Mouse (Mus musculus): ENCODE results near the gene Dip2a. TPM values are rescaled to one million over a fixed set of nuclear protein-coding genes. Genes with fewer than 3 reads are reported as not detected.
A peak's percentile ranks its signal among the peaks of the same experiment; 100 is the strongest.

Dip2a gene
- polyA plus RNA-seq, 1 experiment: 43.2 TPM

DNA sequence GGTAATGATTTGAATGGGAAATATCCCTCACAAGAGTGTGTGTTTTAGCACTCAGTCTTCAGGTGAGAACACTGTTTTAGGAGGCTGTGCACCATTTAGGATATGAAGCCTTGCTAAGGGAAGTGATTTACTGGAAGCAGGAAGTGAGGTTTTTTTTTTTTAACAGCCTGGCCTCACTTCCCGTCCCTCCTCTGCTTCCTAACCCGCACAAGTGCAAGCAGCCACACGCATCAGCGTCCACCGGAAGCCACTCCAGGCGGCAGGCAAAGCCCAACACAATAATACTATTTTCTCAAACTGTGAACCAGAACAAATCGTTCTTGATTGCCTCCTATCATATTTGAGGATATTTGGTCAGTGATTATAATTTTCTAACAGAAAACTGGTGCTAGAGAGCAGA lies 6.9 kb upstream of the Dip2a start:
- no peak for TF ChIP-seq CTCF (IDR thresholded peaks at IDR 0.05; ENCODE audit: borderline replicate concordance, extremely low read depth, insufficient read depth, insufficient read length)
- TF ChIP-seq POLR2A (IDR thresholded peaks at IDR 0.05; ENCODE audit: borderline replicate concordance, extremely low read depth, insufficient read depth, insufficient read length, poor library complexity, severe bottlenecking): no peak
- DNase-seq (ENCODE audit: low read depth): no peak

DNA sequence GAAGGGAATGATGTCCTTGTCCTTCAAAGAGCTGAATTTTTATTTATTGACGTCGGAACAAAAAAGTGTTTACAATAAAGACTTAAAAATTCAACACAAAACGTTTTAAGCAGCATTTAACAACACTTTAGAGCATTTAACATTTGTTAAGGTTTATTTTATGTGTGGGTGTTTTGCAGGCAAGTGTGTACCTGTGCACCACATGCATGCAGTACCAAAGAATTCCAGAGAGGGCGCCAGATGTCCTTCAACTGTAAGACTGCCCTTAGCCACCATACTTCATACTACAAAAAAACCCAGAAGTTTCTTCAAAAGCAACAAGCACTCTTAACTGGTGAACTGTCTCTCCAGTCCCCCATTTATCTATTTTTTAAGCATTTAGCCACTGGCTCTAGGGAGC lies 1.5 kb upstream of the Dip2a start:
- DNase-seq (ENCODE audit: low read depth): peak; percentile 59
- TF ChIP-seq CTCF (IDR thresholded peaks at IDR 0.05; ENCODE audit: borderline replicate concordance, extremely low read depth, insufficient read depth, insufficient read length) (peak; percentile 54; the same call in 1 of the 2 replicates), POLR2A (IDR thresholded peaks at IDR 0.05; ENCODE audit: borderline replicate concordance, extremely low read depth, insufficient read depth, insufficient read length, poor library complexity, severe bottlenecking) (no peak)

DNA sequence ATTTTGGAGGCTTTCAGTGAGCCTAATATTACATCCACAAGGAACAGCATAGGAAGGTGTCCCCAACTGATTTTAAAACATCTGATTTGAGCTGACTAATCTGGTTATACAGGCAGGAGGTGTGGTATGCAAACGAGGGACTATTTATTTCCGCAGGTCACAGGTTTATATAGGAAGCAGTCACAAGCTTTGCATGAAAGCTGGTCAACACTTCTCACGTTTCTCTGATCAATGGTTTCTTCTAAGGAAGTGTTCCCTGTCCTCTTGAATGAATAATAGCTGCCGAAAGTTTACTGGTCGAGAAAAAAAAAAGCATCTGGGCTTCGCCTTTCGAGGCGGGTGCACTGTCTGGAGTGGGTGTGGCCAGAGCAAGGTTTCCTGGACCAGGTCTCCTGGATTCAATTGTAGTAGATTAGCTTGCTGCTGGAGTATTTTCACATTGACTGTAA lies 976 bp upstream of the Dip2a start:
- no peak for DNase-seq (ENCODE audit: low read depth)
- TF ChIP-seq CTCF (IDR thresholded peaks at IDR 0.05; ENCODE audit: borderline replicate concordance, extremely low read depth, insufficient read depth, insufficient read length) (no peak), POLR2A (IDR thresholded peaks at IDR 0.05; ENCODE audit: borderline replicate concordance, extremely low read depth, insufficient read depth, insufficient read length, poor library complexity, severe bottlenecking) (no peak)

DNA sequence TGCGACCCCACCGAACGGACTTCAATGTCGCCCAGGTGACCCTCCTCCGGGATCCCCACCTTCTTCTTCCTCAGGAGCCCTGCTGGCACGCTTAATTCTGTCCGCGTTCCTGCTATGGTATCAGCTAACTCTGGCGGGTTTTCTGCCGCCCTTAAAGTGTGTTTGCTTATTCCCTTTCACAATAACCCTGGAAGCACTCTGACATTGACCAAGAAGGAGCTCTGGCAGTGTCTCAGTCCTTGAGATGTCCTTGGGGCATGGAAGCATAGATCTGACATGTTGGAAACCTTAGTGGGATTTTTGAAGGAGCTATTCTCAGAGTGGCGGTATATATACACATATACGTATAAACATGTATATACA lies 430 bp upstream of the Dip2a start:
- TF ChIP-seq POLR2A (IDR thresholded peaks at IDR 0.05; ENCODE audit: borderline replicate concordance, extremely low read depth, insufficient read depth, insufficient read length, poor library complexity, severe bottlenecking) (no peak; the same call in 1 of the 2 replicates), CTCF (IDR thresholded peaks at IDR 0.05; ENCODE audit: borderline replicate concordance, extremely low read depth, insufficient read depth, insufficient read length) (no peak)
- no peak for DNase-seq (ENCODE audit: low read depth)

DNA sequence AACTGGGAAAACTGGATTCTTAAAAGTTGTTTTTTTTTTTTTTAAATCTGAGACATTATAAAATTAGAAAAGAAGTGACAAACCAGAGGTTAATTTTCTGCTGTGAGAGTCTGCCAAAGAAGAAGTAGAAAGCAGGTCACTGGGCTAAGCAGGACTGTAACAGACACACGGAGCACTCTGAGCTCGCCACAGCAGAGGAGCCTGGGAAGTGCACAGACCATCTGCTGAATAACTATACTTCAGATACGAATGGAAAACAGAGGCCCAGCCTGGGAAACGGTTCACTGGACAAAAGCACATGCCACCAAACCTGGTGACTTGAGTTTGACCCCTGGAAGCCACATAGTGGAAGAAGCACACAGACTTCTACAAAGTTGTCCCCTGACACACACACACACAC lies 10.7 kb downstream of the Dip2a start:
- no peak for TF ChIP-seq CTCF (IDR thresholded peaks at IDR 0.05; ENCODE audit: borderline replicate concordance, extremely low read depth, insufficient read depth, insufficient read length)
- no peak for TF ChIP-seq POLR2A (IDR thresholded peaks at IDR 0.05; ENCODE audit: borderline replicate concordance, extremely low read depth, insufficient read depth, insufficient read length, poor library complexity, severe bottlenecking)

DNA sequence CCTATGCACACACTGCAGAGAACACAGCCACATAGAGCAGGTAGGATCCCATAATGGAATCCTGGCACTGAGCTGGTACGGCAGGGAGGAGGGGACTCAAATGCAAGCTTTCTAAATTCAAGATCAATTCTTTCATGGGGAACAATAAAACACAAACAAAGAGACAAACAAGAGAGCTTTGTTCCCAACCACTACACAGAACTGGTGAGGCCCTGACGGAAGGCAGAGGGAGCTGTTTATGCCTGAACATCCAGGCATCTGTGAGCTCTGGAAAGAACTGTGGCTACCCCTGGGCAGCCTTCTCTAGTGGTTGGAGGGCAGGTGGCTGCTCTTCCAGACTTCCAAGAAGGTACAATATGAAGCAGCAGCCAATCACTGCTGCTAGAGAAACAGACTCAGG lies 13.1 kb downstream of the Dip2a start:
- DNase-seq (ENCODE audit: low read depth): no peak
- TF ChIP-seq POLR2A (IDR thresholded peaks at IDR 0.05; ENCODE audit: borderline replicate concordance, extremely low read depth, insufficient read depth, insufficient read length, poor library complexity, severe bottlenecking) (no peak), CTCF (IDR thresholded peaks at IDR 0.05; ENCODE audit: borderline replicate concordance, extremely low read depth, insufficient read depth, insufficient read length) (no peak)

More for the DNA sequence above, 10.7 kb downstream of the Dip2a start:
- DNase-seq (ENCODE audit: low read depth): no peak

DNA sequence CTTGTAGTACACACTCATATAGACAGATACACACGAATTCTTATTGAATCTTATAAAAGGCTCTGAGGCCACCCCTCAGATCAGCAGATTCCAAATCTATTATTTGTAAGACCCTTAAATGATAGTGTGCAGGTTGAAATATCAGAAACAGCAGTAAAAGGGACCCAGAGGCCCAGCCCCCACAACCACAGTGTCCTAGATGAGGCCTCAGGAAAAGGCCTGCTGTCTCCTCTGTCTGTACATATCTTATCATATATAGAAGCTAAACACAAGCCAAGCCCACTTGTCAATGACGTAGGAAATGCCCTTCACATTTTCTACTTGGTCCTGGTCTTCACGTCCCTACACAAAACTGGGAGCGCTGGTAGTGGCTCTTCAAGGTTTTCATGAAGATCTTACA lies 16.0 kb downstream of the Dip2a start:
- TF ChIP-seq POLR2A (IDR thresholded peaks at IDR 0.05; ENCODE audit: borderline replicate concordance, extremely low read depth, insufficient read depth, insufficient read length, poor library complexity, severe bottlenecking) (no peak), CTCF (IDR thresholded peaks at IDR 0.05; ENCODE audit: borderline replicate concordance, extremely low read depth, insufficient read depth, insufficient read length) (no peak)
- DNase-seq (ENCODE audit: low read depth): no peak

DNA sequence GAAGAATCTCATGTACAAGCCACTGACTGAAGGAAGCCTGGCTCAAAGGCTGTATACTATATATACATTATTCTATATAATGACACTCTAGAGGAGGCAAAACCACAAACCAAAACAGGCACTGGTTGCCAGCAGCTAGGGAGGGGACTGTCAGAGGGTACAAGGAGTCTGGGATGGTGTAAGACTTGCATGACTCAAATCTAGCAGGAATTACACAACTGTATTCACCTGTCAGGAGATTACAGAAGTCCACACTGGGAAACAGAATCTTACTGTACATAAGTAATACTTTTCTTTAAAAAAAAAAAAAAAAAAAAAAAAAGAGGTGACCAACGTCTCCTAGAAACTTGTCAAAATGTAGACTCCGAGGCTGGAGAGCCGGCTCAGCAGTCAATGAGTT lies 16.5 kb downstream of the Dip2a start:
- no peak for DNase-seq (ENCODE audit: low read depth)
- no peak for TF ChIP-seq POLR2A (IDR thresholded peaks at IDR 0.05; ENCODE audit: borderline replicate concordance, extremely low read depth, insufficient read depth, insufficient read length, poor library complexity, severe bottlenecking)
- TF ChIP-seq CTCF (IDR thresholded peaks at IDR 0.05; ENCODE audit: borderline replicate concordance, extremely low read depth, insufficient read depth, insufficient read length): no peak

DNA sequence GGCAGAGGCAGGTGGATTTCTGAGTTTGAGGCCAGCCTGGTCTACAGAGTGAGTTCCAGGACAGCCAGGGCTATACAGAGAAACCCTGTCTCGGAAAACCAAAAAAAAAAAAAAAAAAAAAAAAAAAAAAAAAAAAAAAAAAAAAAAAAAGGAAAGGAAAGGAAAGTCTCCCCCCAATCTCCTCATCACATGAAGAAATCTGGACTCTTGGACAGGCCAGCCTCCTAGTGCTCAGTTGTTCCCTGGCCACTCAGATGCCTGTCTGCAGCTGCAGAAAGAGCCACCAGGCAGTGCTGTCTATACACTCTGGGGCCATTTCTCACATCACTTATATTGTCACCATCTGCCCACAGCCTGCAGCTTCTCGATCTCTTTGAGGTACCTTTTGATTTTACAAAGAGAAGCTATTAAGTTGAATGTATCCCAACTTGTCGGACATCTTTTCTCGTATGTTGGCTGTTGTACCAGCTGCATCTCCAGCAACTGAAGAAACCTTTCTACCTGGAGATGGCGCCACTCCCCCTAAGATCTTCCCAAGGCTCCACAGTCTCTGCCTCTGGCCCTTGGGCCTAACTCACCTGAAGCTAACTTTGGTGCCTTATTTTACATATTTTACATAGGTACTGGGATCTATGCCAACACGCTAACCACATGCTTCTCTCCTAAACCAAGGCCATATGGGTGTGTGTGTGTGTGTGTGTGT lies 18.6 kb downstream of the Dip2a start:
- DNase-seq (ENCODE audit: low read depth): peak; percentile 28
- TF ChIP-seq POLR2A (IDR thresholded peaks at IDR 0.05; ENCODE audit: borderline replicate concordance, extremely low read depth, insufficient read depth, insufficient read length, poor library complexity, severe bottlenecking) (no peak), CTCF (IDR thresholded peaks at IDR 0.05; ENCODE audit: borderline replicate concordance, extremely low read depth, insufficient read depth, insufficient read length) (peak; percentile 35; the same call in 1 of the 2 replicates)

DNA sequence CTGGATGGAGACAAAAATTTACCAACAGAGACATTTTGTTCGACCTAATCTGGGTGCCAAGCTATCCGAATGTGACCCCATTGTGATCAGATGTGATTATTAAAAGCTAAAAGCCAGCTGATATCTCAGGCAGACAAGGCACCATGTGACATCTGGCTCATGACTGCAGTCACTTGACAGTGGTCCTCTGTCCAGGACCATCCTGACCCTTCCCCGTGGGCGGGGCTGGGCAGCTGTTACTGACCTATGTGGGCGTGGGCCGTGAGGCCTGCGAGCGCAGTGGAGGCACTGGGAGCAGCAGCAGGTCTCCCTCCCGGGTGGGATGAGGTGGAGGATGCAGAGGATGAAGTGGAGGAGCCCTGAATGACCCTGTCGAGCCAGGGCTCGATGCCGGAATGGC lies 27.5 kb downstream of the Dip2a start:
- TF ChIP-seq CTCF (IDR thresholded peaks at IDR 0.05; ENCODE audit: borderline replicate concordance, extremely low read depth, insufficient read depth, insufficient read length): no peak
- no peak for TF ChIP-seq POLR2A (IDR thresholded peaks at IDR 0.05; ENCODE audit: borderline replicate concordance, extremely low read depth, insufficient read depth, insufficient read length, poor library complexity, severe bottlenecking)
- no peak for DNase-seq (ENCODE audit: low read depth)

DNA sequence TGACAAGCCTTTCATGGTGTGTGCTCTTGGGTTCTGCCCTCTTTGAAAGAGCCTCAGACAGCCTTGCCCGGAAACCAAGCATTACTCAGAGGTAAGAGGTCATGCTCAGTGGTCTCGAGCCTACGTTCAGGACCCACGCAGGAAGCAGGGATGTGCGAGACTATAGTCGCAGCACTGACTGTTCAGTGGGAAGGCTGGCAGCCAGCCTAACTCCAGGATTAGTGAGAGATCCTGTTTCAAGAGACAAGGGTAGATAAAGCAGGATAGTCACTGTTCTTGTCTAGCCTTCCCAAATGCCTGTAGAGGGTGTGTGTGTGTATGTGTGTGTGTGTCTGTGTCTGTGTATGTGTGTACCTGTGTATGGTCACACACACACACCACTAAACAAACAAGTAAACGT lies 28.9 kb downstream of the Dip2a start:
- DNase-seq (ENCODE audit: low read depth): peak; percentile 5

DNA sequence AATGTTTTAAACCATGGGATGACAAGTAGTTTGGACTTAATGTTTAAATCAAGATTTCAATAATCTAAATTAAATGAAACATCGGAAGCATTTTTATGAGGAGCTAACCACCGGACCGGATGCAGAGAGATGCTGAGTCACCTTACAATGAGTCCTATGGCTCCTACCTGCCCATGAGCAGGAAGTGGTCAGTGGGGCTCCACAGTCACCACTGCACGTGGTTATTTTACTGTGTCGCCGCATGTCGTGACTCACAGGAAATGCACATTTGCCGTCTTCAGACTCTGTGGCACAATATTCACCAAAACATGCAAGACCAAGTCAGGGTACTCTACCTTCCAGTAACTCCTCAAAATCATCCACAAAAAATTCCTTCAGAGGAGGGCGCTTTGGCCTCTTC lies 38.4 kb downstream of the Dip2a start:
- TF ChIP-seq CTCF (IDR thresholded peaks at IDR 0.05; ENCODE audit: borderline replicate concordance, extremely low read depth, insufficient read depth, insufficient read length) (no peak), POLR2A (IDR thresholded peaks at IDR 0.05; ENCODE audit: borderline replicate concordance, extremely low read depth, insufficient read depth, insufficient read length, poor library complexity, severe bottlenecking) (no peak)
- DNase-seq (ENCODE audit: low read depth): no peak

More for the DNA sequence above, 28.9 kb downstream of the Dip2a start:
- TF ChIP-seq CTCF (IDR thresholded peaks at IDR 0.05; ENCODE audit: borderline replicate concordance, extremely low read depth, insufficient read depth, insufficient read length) (no peak), POLR2A (IDR thresholded peaks at IDR 0.05; ENCODE audit: borderline replicate concordance, extremely low read depth, insufficient read depth, insufficient read length, poor library complexity, severe bottlenecking) (no peak)

Measured in brain, embryonic 14.5 days (tissue).